Mouse (Mus musculus) megakaryocyte, embryonic 14.5 days (primary cell): Measurements from ENCODE around the gene Vgll4. TPM values are rescaled to one million over a fixed set of nuclear protein-coding genes. Genes with fewer than 3 reads are reported as not detected.
A peak's percentile ranks its signal among the peaks of the same experiment; 100 is the strongest.

Experiments
- H3K27me3 ChIP-seq: replicated peaks from 2 replicates; pipeline ENCODE3; 2012; ENCODE audit warnings: inconsistent platforms
- H3K36me3 ChIP-seq: replicated peaks from 2 replicates; pipeline ENCODE3; 2012; ENCODE audit warnings: low read length, inconsistent platforms, mixed read lengths
- H3K4me1 ChIP-seq: 2 replicates; pipeline ENCODE4 v1.6.1; 2012; ENCODE audit warnings: inconsistent platforms
- H3K4me3 ChIP-seq: replicated peaks from 2 replicates; pipeline ENCODE3; 2012; ENCODE audit warnings: moderate library complexity, mild to moderate bottlenecking, inconsistent platforms
- H3K9me3 ChIP-seq: 2 replicates; pipeline ENCODE4 v1.6.1; 2012; ENCODE audit warnings: inconsistent platforms
- FLI1 ChIP-seq: IDR thresholded peaks from 2 replicates; pipeline ENCODE4 v1.6.1; 2012; ENCODE audit warnings: low read length, inconsistent platforms, mixed read lengths
- GATA1 ChIP-seq: IDR thresholded peaks from 3 replicates; pipeline ENCODE4 v1.6.1; 2012; ENCODE audit warnings: mixed read lengths, low read length, inconsistent platforms, borderline replicate concordance
- polyA plus RNA-seq: library from polyadenylated mRNA; stranded (reverse); fragments of >175 nt; gene quantifications from 2 replicates; pipeline ENCODE4 v1.2.3, GENCODE M21; 2012; ENCODE audit warnings: low replicate concordance; ENCODE audit not compliant: insufficient read depth

The Vgll4 gene
- polyA plus RNA-seq, 1 experiment, result 30.5 TPM

DNA sequence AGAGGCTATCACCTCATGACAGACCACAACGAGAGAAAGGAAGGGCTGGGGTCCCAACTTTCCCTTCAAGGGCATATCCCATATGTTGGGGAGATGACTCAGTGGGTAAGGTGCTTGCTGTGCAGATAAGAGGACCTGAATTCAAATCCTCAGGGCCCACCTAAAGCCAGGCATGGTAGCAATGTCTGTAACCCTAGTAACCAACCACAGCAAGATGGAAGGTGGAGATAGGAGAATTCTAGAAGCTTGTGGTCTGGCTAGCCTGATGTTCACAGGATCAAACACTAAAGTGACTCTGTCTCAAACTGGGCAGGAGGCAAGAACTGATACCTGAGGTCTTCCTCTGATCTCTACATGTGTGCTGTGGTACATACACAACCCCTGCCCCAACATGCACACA lies 9.9 kb upstream of the Vgll4 start:
- Histone ChIP-seq H3K36me3 (no peaks in the 10 kb centered on the region), H3K4me1 (0 out of 2 replicates have a peak, but pooled peaks cover 3% of the 10 kb centered on the region), H3K4me3 (no peak overlapping the region), H3K27me3 (peaks cover 48% of the 10 kb centered on the region), H3K9me3 (0 out of 2 replicates have a peak, but pooled peaks cover 7% of the 10 kb centered on the region)
- TF ChIP-seq FLI1 (no peak), GATA1 (no peak)

DNA sequence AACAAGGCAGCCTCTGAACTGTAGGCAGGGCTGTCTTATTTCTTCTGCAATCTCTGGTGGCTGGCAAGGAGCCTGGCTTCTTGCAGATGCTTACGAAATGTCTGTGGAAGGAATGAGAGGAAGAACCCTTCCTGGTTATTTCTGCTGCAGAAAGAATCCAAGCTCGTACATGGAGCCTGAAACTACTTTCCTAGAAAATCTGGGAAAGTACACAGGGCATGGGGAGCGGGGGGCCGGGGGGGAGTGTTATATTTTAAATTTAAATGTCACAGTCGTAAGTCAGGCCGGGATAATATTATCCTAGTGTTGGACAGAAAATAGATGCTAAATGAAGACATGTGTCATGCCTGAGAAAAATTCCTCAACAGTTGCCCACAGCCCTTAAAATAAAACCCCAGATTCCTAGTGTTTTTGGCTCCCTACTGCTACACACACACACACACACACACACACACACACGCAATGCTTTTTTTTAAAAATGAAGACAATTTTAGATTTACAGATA lies 7.2 kb upstream of the Vgll4 start:
- no peaks in the 10 kb centered on the region for H3K36me3 ChIP-seq

DNA sequence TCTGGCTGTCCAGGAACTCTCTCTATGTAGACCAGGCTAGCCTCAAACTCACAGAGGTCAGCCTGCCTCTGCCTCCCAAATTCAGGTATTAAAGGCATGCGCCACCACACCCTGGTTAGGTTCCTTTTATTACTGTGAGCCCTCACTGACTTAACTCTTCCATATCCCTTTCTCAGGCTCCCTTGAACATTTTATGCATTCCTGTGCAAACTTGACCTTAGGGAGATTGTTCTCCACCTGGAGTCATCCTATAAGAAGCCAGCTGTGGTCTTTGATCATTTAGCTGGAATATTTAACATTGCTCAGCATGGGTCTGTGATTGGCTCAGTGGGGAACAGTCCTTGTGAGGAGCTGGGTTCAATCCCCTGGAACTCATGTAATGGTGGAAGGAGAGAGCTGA lies 4.5 kb upstream of the Vgll4 start:
- no peak for TF ChIP-seq GATA1
- no peak for TF ChIP-seq FLI1
- no peaks in the 10 kb centered on the region for H3K36me3 ChIP-seq
- H3K9me3 ChIP-seq, result peaks cover 20% of the 10 kb centered on the region
- peaks cover 7% of the 10 kb centered on the region for H3K4me1 ChIP-seq
- peaks cover 60% of the 10 kb centered on the region for H3K27me3 ChIP-seq
- no peak overlapping the region for H3K4me3 ChIP-seq

More for the DNA sequence above, 7.2 kb upstream of the Vgll4 start:
- no peak overlapping the region for H3K4me3 ChIP-seq
- H3K9me3 ChIP-seq, result 0 out of 2 replicates have a peak, but pooled peaks cover 7% of the 10 kb centered on the region
- peaks cover 53% of the 10 kb centered on the region for H3K27me3 ChIP-seq
- no peak for TF ChIP-seq FLI1
- no peak for TF ChIP-seq GATA1
- H3K4me1 ChIP-seq, result 0 out of 2 replicates have a peak, but pooled peaks cover 3% of the 10 kb centered on the region

DNA sequence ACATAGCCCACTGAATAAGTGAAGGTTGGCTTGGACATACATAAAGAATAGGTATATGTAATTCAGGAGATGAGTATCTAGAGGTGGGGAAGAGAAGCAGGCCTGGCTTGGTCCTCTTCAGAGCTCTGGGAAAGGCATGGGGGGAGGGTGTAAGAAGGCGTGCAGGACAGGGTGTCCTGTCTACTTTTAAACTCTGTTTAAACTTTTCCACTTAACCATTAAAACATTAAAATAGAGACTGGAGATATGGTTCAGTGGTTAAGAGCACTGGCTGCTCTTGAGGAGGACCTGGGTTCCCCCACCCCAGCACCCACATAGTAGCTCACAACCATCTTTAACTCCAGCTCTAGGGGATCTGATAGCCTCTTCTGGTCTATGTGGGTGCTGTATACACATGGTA lies 3.2 kb upstream of the Vgll4 start:
- Histone ChIP-seq H3K4me3 (no peak overlapping the region), H3K36me3 (no peaks in the 10 kb centered on the region), H3K9me3 (peaks cover 17% of the 10 kb centered on the region), H3K27me3 (peaks cover 71% of the 10 kb centered on the region), H3K4me1 (peaks cover 20% of the 10 kb centered on the region)
- no peak for TF ChIP-seq FLI1
- TF ChIP-seq GATA1, result no peak

DNA sequence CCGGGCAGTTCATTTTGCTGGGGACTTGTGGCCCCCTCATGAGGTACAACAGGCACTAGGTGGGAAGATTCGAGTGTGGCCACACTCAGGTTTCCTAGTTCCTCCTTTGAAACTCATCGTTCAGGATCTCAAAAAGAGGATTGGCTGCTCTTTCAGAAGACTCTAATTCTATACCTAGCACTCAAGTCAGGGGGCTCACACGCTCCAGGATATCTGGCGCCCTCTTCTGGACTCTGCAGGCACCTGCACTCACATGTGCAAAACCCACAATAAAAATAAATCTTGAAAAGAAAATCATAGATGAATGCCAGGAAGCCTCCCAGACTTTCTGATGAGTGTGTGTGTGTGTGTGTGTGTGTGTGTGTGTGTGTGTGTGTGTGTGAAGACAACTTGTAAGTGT lies 1.1 kb upstream of the Vgll4 start:
- Histone ChIP-seq H3K4me1 (peaks cover 26% of the 10 kb centered on the region), H3K9me3 (peaks cover 14% of the 10 kb centered on the region), H3K27me3 (peaks cover 86% of the 10 kb centered on the region), H3K36me3 (no peaks in the 10 kb centered on the region), H3K4me3 (no peak overlapping the region)
- TF ChIP-seq GATA1 (no peak), FLI1 (no peak)

DNA sequence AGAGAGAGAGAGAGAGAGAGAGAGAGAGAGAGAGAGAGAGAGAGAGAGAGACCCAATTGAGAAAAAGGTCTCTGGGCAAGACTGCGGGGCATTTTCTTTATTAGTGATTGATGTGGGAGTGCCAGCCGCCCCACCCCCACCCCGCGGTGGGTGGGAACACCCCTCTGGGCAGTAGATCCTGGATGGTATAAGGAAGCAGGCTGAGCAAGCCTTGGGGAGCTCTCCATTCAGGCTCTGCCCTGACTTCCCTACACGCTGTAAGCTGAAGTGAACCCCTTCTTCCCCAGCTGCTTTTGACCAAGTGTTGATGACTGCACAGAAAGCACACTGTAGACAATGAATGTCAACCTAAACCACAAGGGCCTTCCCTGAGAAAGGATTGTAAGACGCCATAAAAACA lies 592 bp upstream of the Vgll4 start:
- TF ChIP-seq FLI1 (no peak), GATA1 (no peak)
- Histone ChIP-seq H3K36me3 (no peaks in the 10 kb centered on the region), H3K9me3 (peaks cover 14% of the 10 kb centered on the region), H3K4me1 (peaks cover 26% of the 10 kb centered on the region), H3K27me3 (peaks cover 88% of the 10 kb centered on the region), H3K4me3 (no peak overlapping the region)

DNA sequence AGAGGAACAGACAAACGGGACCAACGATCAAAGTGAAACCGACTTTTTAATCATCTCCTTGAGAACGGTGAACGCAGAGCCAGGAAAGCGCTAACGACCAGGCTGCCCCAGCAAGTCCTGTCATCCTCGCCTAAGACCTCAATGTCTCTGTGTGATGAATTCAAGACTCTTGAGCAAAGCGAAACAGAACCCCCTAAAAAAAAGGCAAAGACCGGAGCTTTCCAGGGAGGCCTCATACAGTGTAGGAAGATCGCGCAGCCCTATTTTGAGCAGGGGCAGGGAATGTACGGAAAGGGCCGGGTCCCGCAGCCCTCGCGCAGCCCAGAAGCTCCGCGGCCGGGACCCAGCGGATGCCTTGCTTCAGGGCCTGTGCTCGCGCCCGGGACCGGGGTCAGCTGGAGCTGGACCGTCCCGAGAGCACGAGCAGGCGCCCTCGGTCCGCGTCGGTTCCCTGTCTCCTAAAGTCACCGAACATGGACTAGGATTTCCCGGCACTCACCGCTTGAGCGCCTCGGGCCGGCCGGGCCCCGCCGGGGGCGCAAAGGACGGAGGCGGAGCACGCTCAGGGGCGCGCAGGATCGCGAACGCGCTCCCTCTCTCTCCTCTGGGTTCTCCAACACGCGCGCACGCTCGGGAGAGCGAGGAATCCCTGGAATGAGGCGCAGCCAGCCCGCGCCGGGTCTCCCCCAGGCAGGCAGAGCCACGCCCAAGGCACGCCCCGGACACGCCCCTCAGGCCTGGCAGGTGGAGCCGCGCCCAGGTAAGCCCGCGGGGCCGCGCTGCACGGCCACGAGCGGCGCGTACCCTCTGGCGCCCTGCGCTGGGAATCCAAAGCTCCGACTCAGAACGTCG lies 1.2 kb downstream of the Vgll4 start:
- peaks cover 95% of the 10 kb centered on the region for H3K27me3 ChIP-seq
- peaks cover 26% of the 10 kb centered on the region for H3K4me1 ChIP-seq
- peaks cover 18% of the 10 kb centered on the region for H3K9me3 ChIP-seq
- no peaks in the 10 kb centered on the region for H3K36me3 ChIP-seq
- no peak for TF ChIP-seq GATA1
- TF ChIP-seq FLI1, result no peak
- H3K4me3 ChIP-seq, result peak overlapping the region; percentile 93

DNA sequence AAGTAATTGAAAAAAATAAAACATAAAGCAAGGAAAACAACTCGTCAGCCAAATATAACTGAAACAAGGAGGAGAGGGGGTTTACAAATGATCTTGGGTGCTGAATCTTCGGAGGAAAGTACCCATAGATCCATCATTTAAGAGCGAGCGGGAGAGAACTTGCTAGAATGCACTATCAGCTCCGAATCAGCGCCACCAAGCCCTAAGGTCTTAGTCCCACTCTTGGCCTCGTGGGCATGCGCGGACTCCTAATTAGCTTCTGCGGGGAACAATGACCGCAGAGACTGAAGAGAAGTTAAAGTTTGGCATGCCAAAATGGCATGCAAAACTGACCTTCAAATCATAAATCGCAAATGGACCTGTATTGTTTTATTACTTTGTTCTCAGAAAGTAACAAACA lies 2.2 kb downstream of the Vgll4 start:
- Histone ChIP-seq H3K36me3 (no peaks in the 10 kb centered on the region), H3K27me3 (peaks cover 96% of the 10 kb centered on the region), H3K4me3 (peak overlapping the region; percentile 8), H3K4me1 (peaks cover 26% of the 10 kb centered on the region), H3K9me3 (peaks cover 19% of the 10 kb centered on the region)
- no peak for TF ChIP-seq FLI1
- no peak for TF ChIP-seq GATA1

DNA sequence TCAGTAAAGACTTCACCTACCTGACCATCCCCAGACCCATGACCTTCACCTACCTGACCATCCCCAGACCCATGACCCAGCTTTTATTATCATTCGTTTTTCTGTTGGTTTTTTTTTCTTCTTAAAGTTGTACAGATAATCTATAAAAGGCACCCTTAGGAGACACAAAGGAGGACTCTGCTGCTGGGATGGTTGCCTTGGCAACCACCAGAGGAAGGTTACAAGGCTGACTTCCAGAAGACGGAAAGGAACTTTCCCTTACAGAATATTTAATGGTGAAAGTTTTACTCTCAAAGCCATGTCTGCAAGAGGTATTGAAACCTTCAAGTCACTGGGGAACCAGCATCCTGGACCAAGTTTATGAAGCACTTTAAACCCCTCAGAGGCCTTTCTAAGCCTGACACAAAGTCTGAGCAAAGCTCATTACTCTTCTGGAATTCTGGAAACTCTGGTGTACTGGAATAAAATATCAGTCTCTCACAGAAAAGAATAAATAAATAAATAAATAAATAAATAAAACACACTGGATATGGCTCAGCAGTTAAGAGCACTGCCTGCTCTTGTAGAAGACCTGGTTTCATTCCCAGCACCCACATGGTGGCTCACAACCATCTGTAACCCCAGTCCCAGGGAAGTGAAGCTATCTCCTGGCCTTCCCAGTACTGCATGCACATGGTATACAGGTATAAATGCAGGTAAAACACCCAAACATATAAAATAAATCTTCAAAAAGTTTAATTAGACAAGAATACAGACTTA lies 3.2 kb downstream of the Vgll4 start:
- peaks cover 26% of the 10 kb centered on the region for H3K4me1 ChIP-seq
- no peak overlapping the region for H3K4me3 ChIP-seq
- H3K36me3 ChIP-seq, result no peaks in the 10 kb centered on the region
- TF ChIP-seq GATA1 (no peak), FLI1 (no peak)
- peaks cover 94% of the 10 kb centered on the region for H3K27me3 ChIP-seq
- peaks cover 22% of the 10 kb centered on the region for H3K9me3 ChIP-seq

DNA sequence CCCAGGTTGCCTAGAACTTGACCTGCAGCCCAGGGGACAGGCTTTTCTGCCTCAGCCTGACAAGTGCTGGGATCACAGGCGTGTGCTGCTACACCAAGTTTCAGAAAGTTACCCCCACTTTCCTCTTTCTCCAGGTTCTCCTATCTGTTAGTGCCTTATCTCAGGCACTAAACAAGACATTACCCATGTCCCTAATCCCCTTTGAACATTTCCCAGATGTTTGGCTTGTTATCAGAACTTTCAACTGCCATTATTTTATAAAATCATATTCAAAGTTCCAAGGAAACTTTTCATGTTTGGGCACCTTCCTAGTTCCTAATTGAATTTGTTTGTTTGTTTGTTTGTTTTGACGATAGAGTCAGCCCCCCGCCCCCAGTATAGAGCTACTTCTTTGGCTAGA lies 4.0 kb downstream of the Vgll4 start:
- Histone ChIP-seq H3K4me3 (no peak overlapping the region), H3K9me3 (peaks cover 14% of the 10 kb centered on the region), H3K36me3 (no peaks in the 10 kb centered on the region), H3K4me1 (peaks cover 26% of the 10 kb centered on the region), H3K27me3 (peaks cover 93% of the 10 kb centered on the region)
- no peak for TF ChIP-seq GATA1
